Mouse (Mus musculus) lung, postnatal 0 days (tissue): ENCODE data around the gene Snph. TPM values are rescaled to one million over a fixed set of nuclear protein-coding genes. Genes with fewer than 3 reads are reported as not detected.
"Not testable (repeated sequence)": the region's sequence is repeated elsewhere in the genome, so short reads cannot be mapped to it uniquely, and the experiment has no call there.

Experiments
- ATAC-seq: fragments of 200-750 bp; cut with Nextera tagmentation; 2 replicates; pipeline ENCODE4 v1.8.0; 2017; ENCODE audit warnings: moderate library complexity
- DNase-seq: peaks from one replicate; pipeline ENCODE4 v3.0.0-alpha.2; 2016; ENCODE audit warnings: low spot score
- H3K27ac ChIP-seq: fragments of 300-500 bp; sonication (generic); 2 replicates; pipeline ENCODE4 v1.5.1; 2014; ENCODE audit warnings: antibody characterized with exemption, mild to moderate bottlenecking, low read length, mixed read lengths
- H3K27me3 ChIP-seq: fragments of 300-500 bp; sonication (generic); replicated peaks from 2 replicates; pipeline ENCODE4 v1.6.1; 2014; ENCODE audit warnings: low read length, mixed read lengths; ENCODE audit not compliant: insufficient read depth
- H3K36me3 ChIP-seq: fragments of 300-500 bp; sonication (generic); 2 replicates; pipeline ENCODE4 v1.6.1; 2014; ENCODE audit warnings: low read length, mixed read lengths; ENCODE audit not compliant: insufficient read depth
- H3K4me1 ChIP-seq: fragments of 300-500 bp; sonication (generic); 2 replicates; pipeline ENCODE4 v1.6.1; 2014; ENCODE audit warnings: antibody characterized with exemption, low read depth, low read length, mixed read lengths; ENCODE audit not compliant: insufficient read depth
- H3K4me2 ChIP-seq: fragments of 300-500 bp; sonication (generic); replicated peaks from 2 replicates; pipeline ENCODE4 v1.6.1; 2014; ENCODE audit warnings: low read depth, mild to moderate bottlenecking, low read length, moderate library complexity, mixed read lengths
- H3K4me3 ChIP-seq: fragments of 300-500 bp; sonication (generic); 2 replicates; pipeline ENCODE4 v1.5.1; 2014; ENCODE audit warnings: low read depth, low read length
- H3K9ac ChIP-seq: fragments of 300-500 bp; sonication (generic); replicated peaks from 2 replicates; pipeline ENCODE4 v1.6.1; 2014; ENCODE audit warnings: low read depth, mild to moderate bottlenecking
- H3K9me3 ChIP-seq: fragments of 300-500 bp; sonication (generic); 2 replicates; pipeline ENCODE4 v1.6.1; 2016; ENCODE audit warnings: low read length, mixed read lengths
- CTCF ChIP-seq: IDR thresholded peaks from 2 replicates; pipeline ENCODE4 v1.5.1; 2016; ENCODE audit warnings: antibody characterized with exemption, mild to moderate bottlenecking
- EP300 ChIP-seq: IDR thresholded peaks from 2 replicates; pipeline ENCODE4 v1.6.1; 2016; ENCODE audit warnings: antibody characterized with exemption, mild to moderate bottlenecking, control low read depth
- WGBS: fragments of 180-500 bp; shearing (Covaris S2); extraction: QIAGEN DNeasy Blood & Tissue Kit; methylation state at CpG from one replicate; pipeline ENCODE4 v1.1.7; 2014; 5-methylcytosine and 5-hydroxymethylcytosine counted together
- polyA plus RNA-seq: library from polyadenylated mRNA; unstranded; fragments of >200 nt; fragmentation: Nextera tagmentation; extraction: Ambion mirVana; gene quantifications from 2 replicates; pipeline ENCODE4 v1.2.1, GENCODE M21; 2015

The Snph gene
- polyA plus RNA-seq, 1 experiment from 2014 or later = 0.17 TPM

DNA sequence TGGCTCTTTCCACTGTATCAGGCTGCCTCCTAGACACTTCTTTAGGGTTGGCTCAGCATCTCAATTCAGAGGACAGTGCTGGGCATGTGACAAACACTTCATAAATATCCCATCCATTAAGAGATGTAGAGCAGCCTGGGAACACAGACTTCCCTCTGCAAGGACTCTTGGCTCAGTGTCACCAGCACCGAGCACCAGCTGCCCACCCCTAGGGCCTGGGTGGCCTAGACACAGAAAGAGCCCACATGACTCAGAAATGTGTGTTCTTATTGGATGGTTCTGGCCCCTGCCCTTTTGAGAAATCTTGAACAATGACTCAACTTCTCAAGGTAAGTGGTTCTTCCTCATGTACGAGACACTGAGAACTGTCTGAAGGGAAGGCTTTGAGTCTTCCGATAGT is 4.4 kb downstream of the Snph start:
- no peak overlapping the region for H3K4me2 ChIP-seq
- no peaks in the 10 kb centered on the region for H3K36me3 ChIP-seq
- no peak for TF ChIP-seq CTCF
- TF ChIP-seq EP300 = no peak
- H3K9ac ChIP-seq = no peak overlapping the region
- H3K4me1 ChIP-seq = no peaks in the 10 kb centered on the region
- no peaks in the 10 kb centered on the region for H3K9me3 ChIP-seq
- peaks cover 17% of the 10 kb centered on the region; the same call in 1 of the 2 replicates for H3K27me3 ChIP-seq
- H3K4me3 ChIP-seq = no peak overlapping the region
- DNase-seq = no peak
- ATAC-seq = no peak
- no peak overlapping the region for H3K27ac ChIP-seq
- 73% methylated on average over 3 of the region's 3 CpGs for WGBS

DNA sequence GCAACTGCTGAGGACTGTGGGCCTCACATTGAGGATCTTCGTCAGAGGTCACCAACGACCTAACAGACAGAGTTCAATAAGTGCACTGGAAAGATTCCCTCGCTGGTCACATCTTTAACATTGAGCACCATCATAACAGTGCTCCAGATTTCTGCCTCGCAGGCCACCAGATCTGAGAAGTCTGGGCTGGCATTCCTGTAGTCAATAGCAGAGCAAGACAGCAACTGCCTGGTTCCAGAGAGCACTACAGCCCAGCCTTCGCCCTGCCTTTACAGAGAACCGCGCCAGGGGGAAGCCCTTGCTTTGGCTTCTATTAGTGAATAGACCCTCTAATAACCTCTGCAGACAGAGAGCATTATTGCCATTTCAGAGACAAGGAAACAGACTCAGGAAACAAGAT is 6.1 kb downstream of the Snph start:
- 87% methylated on average over 7 of the region's 7 CpGs for WGBS
- TF ChIP-seq EP300 (no peak), CTCF (no peak)
- DNase-seq (no peak), ATAC-seq (no peak)
- no peaks in the 10 kb centered on the region for H3K4me1 ChIP-seq
- no peak overlapping the region for H3K9ac ChIP-seq
- H3K27ac ChIP-seq = no peak overlapping the region
- no peaks in the 10 kb centered on the region for H3K36me3 ChIP-seq
- no peak overlapping the region for H3K4me2 ChIP-seq
- no peaks in the 10 kb centered on the region for H3K9me3 ChIP-seq
- H3K27me3 ChIP-seq = peaks cover 1% of the 10 kb centered on the region; the same call in 1 of the 2 replicates
- H3K4me3 ChIP-seq = no peak overlapping the region

DNA sequence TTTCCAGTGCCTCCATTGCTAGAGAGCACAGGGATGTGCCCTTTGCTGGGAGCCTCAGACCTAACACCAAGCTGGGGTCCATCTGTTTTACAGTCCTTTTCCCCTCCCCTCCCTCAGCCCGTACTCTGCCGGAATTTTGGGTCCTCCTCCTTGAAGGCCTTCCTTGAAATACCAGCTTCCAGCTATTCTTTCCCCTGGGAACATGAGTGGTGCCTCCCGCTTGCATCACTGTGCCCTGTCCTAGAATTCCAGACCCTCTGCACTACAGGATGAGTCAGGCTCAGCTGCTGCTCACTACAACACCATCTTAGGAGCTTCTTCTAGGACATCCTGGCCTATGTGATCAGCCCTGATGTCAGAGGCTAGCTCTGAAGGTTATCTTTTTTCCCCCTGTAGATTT is 8.6 kb downstream of the Snph start:
- no peak for TF ChIP-seq CTCF
- TF ChIP-seq EP300 = no peak
- no peaks in the 10 kb centered on the region for H3K27me3 ChIP-seq
- 44% methylated on average over 3 of the region's 3 CpGs for WGBS
- H3K4me1 ChIP-seq = no peaks in the 10 kb centered on the region
- no peak overlapping the region for H3K9ac ChIP-seq
- ATAC-seq (no peak), DNase-seq (no peak)
- H3K9me3 ChIP-seq = no peaks in the 10 kb centered on the region
- no peak overlapping the region for H3K27ac ChIP-seq
- H3K4me2 ChIP-seq = no peak overlapping the region
- no peak overlapping the region for H3K4me3 ChIP-seq
- no peaks in the 10 kb centered on the region for H3K36me3 ChIP-seq

DNA sequence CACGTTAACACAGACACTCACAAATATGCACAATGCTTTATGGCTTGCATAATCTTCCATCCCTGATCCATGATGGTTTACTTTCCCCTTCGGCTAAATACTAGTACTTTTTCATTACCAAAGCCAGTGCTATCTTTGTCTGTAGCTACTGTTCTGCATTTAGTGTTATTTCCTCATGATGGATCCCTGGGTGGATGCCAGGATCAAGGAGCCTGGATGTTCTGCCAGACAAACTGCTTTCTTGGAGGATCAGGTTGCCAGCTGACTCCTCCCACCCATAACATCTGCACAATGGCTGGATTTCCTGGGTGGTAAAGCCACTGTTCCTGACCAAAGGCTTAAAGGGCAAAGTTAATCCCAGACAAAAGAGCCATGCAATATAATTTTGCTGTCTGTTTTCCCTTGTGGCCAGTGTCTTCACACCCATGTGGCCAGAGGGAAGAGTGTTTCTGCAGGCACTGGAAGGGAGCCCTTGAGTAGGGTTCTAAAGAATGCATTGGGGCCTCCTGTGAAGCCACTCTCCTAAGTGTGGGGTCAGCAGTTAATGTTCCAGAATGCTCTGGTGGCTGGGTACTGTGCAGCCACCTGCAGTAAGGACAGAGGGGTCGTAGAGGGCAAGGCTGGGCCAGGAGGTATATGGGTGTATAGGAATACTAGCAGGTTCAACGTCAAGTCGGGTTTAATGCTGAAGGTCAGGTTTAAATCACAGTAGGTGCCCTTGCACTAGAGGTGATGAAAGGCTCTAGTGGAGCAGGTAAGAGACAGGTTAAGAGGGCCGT is 15.7 kb downstream of the Snph start:
- WGBS = 64% methylated on average over 6 of the region's 6 CpGs

DNA sequence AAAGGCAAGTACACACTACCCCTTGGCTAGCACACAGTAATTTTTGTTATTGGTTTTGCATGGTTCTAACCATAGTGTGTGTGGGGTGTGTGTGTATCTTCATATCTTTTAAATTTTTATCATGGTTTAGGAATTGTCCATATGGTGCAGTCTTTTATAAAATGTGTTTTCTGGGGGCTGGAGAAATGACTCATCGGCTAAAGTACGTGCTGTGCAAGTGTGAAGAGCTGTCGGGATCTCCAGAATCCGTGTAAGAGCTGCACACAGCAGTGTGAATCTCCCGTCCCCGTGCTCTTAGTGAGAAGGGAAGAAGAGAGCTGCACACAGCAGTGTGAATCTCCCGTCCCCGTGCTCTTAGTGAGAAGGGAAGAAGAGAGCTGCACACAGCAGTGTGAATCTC is 16.6 kb downstream of the Snph start:
- not testable (repeated sequence) for H3K4me1 ChIP-seq, DNase-seq

More for the DNA sequence above, 15.7 kb downstream of the Snph start:
- no peak overlapping the region for H3K4me2 ChIP-seq
- H3K4me3 ChIP-seq = no peak overlapping the region
- no peaks in the 10 kb centered on the region for H3K36me3 ChIP-seq
- no peak overlapping the region for H3K27ac ChIP-seq
- ATAC-seq = no peak
- H3K27me3 ChIP-seq = no peaks in the 10 kb centered on the region
- TF ChIP-seq CTCF (no peak), EP300 (no peak)
- H3K9me3 ChIP-seq = no peaks in the 10 kb centered on the region
- H3K9ac ChIP-seq = no peak overlapping the region
- DNase-seq = no peak
- no peaks in the 10 kb centered on the region for H3K4me1 ChIP-seq

DNA sequence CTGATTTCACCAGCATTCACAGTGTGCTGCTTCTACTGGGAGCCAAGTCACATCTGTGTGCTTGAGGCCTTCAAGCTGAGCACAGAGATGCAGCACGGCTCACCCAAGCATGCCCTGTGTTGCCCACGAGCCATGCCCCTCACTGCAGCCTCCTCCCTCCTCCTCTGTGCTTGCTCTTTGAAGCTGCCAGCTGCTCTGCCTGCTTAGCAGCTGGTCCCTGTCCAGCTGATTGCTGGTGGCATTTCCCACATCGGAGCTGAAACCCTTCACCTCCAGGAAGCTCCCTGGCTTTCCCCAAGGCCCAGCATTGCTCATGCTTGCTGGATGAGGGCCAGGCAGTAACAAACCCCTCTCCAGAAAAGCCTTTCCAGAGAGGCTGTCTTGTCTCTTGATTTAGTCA is 22.4 kb downstream of the Snph start:
- 18% methylated on average over 3 of the region's 3 CpGs for WGBS
- TF ChIP-seq EP300 (no peak), CTCF (no peak)
- ATAC-seq (no peak), DNase-seq (no peak)
- H3K27ac ChIP-seq = no peak overlapping the region
- H3K27me3 ChIP-seq = no peaks in the 10 kb centered on the region
- no peak overlapping the region for H3K9ac ChIP-seq
- H3K36me3 ChIP-seq = no peaks in the 10 kb centered on the region
- no peaks in the 10 kb centered on the region for H3K4me1 ChIP-seq
- H3K4me2 ChIP-seq = no peak overlapping the region
- no peak overlapping the region for H3K4me3 ChIP-seq
- no peaks in the 10 kb centered on the region for H3K9me3 ChIP-seq

More for the DNA sequence above, 16.6 kb downstream of the Snph start:
- WGBS = 67% methylated on average over 6 of the region's 8 CpGs
- H3K36me3 ChIP-seq, ATAC-seq, H3K4me3 ChIP-seq, H3K27me3 ChIP-seq, H3K27ac ChIP-seq, H3K9ac ChIP-seq, H3K4me2 ChIP-seq, H3K9me3 ChIP-seq: not testable (repeated sequence)

DNA sequence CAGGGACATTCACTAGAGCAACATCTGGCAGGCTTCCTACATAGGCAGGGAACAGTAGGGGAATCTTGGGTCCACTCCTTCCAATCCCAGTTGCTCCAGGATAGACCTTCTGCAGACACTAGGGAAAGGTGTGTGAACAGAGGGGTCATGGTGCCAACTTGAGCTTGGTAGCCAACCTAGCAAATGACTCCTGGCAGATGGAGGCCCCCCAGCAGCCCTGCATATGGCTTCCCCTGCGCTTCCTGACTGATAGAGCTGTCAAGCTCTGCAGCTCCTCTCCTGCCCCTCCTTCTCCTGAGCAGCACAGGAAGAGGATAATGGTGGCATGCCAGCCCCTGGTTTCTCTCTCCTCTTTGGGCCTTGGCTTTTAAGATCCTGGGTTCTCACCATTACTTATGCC is 24.0 kb downstream of the Snph start:
- no peaks in the 10 kb centered on the region for H3K27me3 ChIP-seq
- 64% methylated on average over 1 of the region's 1 CpGs for WGBS
- no peak for DNase-seq
- ATAC-seq = no peak
- H3K4me2 ChIP-seq = no peak overlapping the region
- TF ChIP-seq CTCF = no peak
- no peak for TF ChIP-seq EP300
- no peaks in the 10 kb centered on the region for H3K36me3 ChIP-seq
- no peak overlapping the region for H3K27ac ChIP-seq
- no peaks in the 10 kb centered on the region for H3K4me1 ChIP-seq
- no peak overlapping the region for H3K9ac ChIP-seq
- H3K9me3 ChIP-seq = no peaks in the 10 kb centered on the region
- H3K4me3 ChIP-seq = no peak overlapping the region
